Mouse (Mus musculus): ENCODE measurements around the gene Adgrg5.

DNA sequence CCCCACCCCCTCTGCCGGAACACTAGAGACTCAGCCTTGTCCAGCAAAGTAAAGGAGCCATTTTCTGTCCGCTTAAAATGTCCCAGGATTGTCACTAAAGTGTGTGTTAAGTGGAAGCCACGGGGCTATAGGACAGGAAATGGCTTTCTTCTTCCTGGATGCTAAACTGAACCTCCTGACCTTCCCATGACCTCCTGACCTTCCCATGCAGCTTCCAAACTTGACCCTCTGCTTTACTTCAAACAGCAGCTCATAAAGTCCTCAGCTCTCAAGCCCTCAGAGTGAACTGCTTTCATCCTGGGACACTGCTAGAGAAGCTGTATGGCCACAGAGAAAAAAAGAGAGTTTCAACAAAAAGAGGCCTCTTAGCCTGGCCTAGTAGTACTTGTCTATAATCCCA, 46.7 kb upstream of the Adgrg5 start:
- TF ChIP-seq GATA1 (IDR thresholded peaks at IDR 0.05; ENCODE audit: borderline replicate concordance, low read length): no peak
- no peak for TF ChIP-seq FLI1 (IDR thresholded peaks at IDR 0.05; ENCODE audit: low read length)
